Mouse (Mus musculus) G1E (cell line): Measurements from ENCODE around the gene Nr3c2. TPM values are rescaled to one million over a fixed set of nuclear protein-coding genes. Genes with fewer than 3 reads are reported as not detected.

ENCODE experiments used
- ATAC-seq: 2 replicates; pipeline ENCODE4 v1.8.0; 2016; ENCODE audit warnings: mild to moderate bottlenecking; ENCODE audit not compliant: insufficient number of reproducible peaks, poor library complexity, low FRiP score, severe bottlenecking; ENCODE audit errors: extremely low read depth
- DNase-seq: peaks from one replicate; pipeline ENCODE4 v3.0.0; 2012; ENCODE audit warnings: low spot score
- H3K27me3 ChIP-seq: 2 replicates; pipeline ENCODE4 v1.6.1; 2012; ENCODE audit warnings: mild to moderate bottlenecking, low read length, inconsistent platforms; ENCODE audit not compliant: insufficient read depth
- H3K36me3 ChIP-seq: replicated peaks from 2 replicates; pipeline ENCODE3; 2012; ENCODE audit warnings: mild to moderate bottlenecking, inconsistent platforms
- H3K4me1 ChIP-seq: 2 replicates; pipeline ENCODE4 v1.6.1; 2012; ENCODE audit warnings: low read depth, low read length, inconsistent platforms, mixed read lengths; ENCODE audit not compliant: insufficient read depth
- H3K4me3 ChIP-seq: 2 replicates; pipeline ENCODE4 v1.5.1; 2012; ENCODE audit warnings: low read depth, mild to moderate bottlenecking, inconsistent platforms, low read length, moderate library complexity, mixed read lengths
- H3K9me3 ChIP-seq: replicated peaks from 2 replicates; pipeline ENCODE4 v1.6.1; 2012; ENCODE audit warnings: inconsistent platforms
- CTCF ChIP-seq: IDR thresholded peaks from 2 replicates; pipeline ENCODE4 v1.5.1; 2012; ENCODE audit warnings: low read depth, low read length, inconsistent platforms, mixed read lengths
- GATA1 ChIP-seq: IDR thresholded peaks from 2 replicates; pipeline ENCODE4 v1.6.1; 2012; ENCODE audit warnings: borderline replicate concordance, low read length, inconsistent platforms, mixed read lengths
- GATA2 ChIP-seq: IDR thresholded peaks from 2 replicates; pipeline ENCODE4 v1.6.1; 2012; ENCODE audit warnings: low read depth, low read length, inconsistent platforms, borderline replicate concordance
- POLR2AphosphoS5 ChIP-seq: IDR thresholded peaks from 2 replicates; pipeline ENCODE4 v1.6.1; 2012; ENCODE audit warnings: low read depth, low read length, inconsistent platforms; ENCODE audit not compliant: insufficient replicate concordance
- TAL1 ChIP-seq: conservative IDR thresholded peaks from 2 replicates; pipeline ENCODE4 v1.6.1; 2012; ENCODE audit warnings: low read depth, low read length, inconsistent platforms, mixed read lengths
- polyA plus RNA-seq: library from polyadenylated mRNA; stranded (reverse); fragments of >175 nt; gene quantifications from 2 replicates; pipeline ENCODE4 v1.2.3, GENCODE M21; 2012
- total RNA-seq, 2 experiments: library from RNA; stranded (forward) in 1 of 2; stranded (reverse) in 1 of 2; fragments of 200-1000 nt in 1 of 2; fragments of >200 nt in 1 of 2; fragmentation: Nextera tagmentation in 1 of 2; gene quantifications; 2 replicates each; pipeline ENCODE4 v1.2.3; 2014 to 2017

The Nr3c2 gene
- total and polyA plus RNA-seq, 3 experiments: 0.26 to 12.0 (median 7.6) TPM

- ATAC-seq (no peak), DNase-seq (no peak)
- no peaks in the 10 kb centered on the region for H3K4me1 ChIP-seq
- no peaks in the 10 kb centered on the region for H3K9me3 ChIP-seq
- H3K36me3 ChIP-seq: peaks cover 93% of the 10 kb centered on the region
- TF ChIP-seq TAL1 (no peak), GATA1 (no peak), POLR2AphosphoS5 (no peak), CTCF (no peak), GATA2 (no peak)
- no peak overlapping the region for H3K4me3 ChIP-seq
- no peaks in the 10 kb centered on the region for H3K27me3 ChIP-seq
Measured at GRCm38 (mm10) chr8:77254466-77254865, 355.2 kb downstream of the Nr3c2 start.

- Histone ChIP-seq H3K27me3 (no peaks in the 10 kb centered on the region), H3K9me3 (no peaks in the 10 kb centered on the region), H3K36me3 (peaks cover 82% of the 10 kb centered on the region), H3K4me3 (no peak overlapping the region), H3K4me1 (no peaks in the 10 kb centered on the region)
- ATAC-seq (no peak), DNase-seq (no peak)
- no peak for TF ChIP-seq GATA1
- TF ChIP-seq CTCF: no peak
- no peak for TF ChIP-seq TAL1
Measured at GRCm38 (mm10) chr8:77256450-77257084, 357.3 kb downstream of the Nr3c2 start.

- H3K36me3 ChIP-seq: peaks cover 79% of the 10 kb centered on the region
Measured at GRCm38 (mm10) chr8:77257085-77257451, 357.8 kb downstream of the Nr3c2 start.

GRCm38 (mm10) chr8:77261215-77261614 lies 362.0 kb downstream of the Nr3c2 start:
- ATAC-seq: no peak
- H3K36me3 ChIP-seq: peaks cover 66% of the 10 kb centered on the region
- TF ChIP-seq CTCF (no peak), POLR2AphosphoS5 (no peak)

More at GRCm38 (mm10) chr8:77257085-77257451, 357.8 kb downstream of the Nr3c2 start:
- H3K4me3 ChIP-seq: no peak overlapping the region
- no peak for ATAC-seq
- no peaks in the 10 kb centered on the region for H3K27me3 ChIP-seq
- H3K4me1 ChIP-seq: no peaks in the 10 kb centered on the region
- DNase-seq: no peak
- TF ChIP-seq POLR2AphosphoS5: no peak
- TF ChIP-seq GATA1: no peak
- no peaks in the 10 kb centered on the region for H3K9me3 ChIP-seq

GRCm38 (mm10) chr8:77262216-77263009 lies 363.2 kb downstream of the Nr3c2 start:
- Histone ChIP-seq H3K4me3 (no peak overlapping the region), H3K4me1 (no peaks in the 10 kb centered on the region), H3K27me3 (no peaks in the 10 kb centered on the region), H3K9me3 (no peaks in the 10 kb centered on the region), H3K36me3 (peaks cover 65% of the 10 kb centered on the region)
- no peak for DNase-seq
- TF ChIP-seq GATA2: no peak
- no peak for TF ChIP-seq CTCF
- no peak for TF ChIP-seq POLR2AphosphoS5
- no peak for TF ChIP-seq GATA1
- no peak for ATAC-seq

More at GRCm38 (mm10) chr8:77261215-77261614, 362.0 kb downstream of the Nr3c2 start:
- Histone ChIP-seq H3K9me3 (no peaks in the 10 kb centered on the region), H3K27me3 (no peaks in the 10 kb centered on the region), H3K4me1 (no peaks in the 10 kb centered on the region), H3K4me3 (no peak overlapping the region)
- DNase-seq: no peak

GRCm38 (mm10) chr8:77267941-77268405 lies 368.7 kb downstream of the Nr3c2 start:
- Histone ChIP-seq H3K9me3 (peaks cover 7% of the 10 kb centered on the region), H3K27me3 (no peaks in the 10 kb centered on the region), H3K4me1 (no peaks in the 10 kb centered on the region), H3K36me3 (peaks cover 58% of the 10 kb centered on the region), H3K4me3 (no peak overlapping the region)
- TF ChIP-seq GATA1: no peak
- TF ChIP-seq GATA2: no peak
- no peak for TF ChIP-seq TAL1
- no peak for DNase-seq
- ATAC-seq: no peak

- TF ChIP-seq GATA2: no peak
- TF ChIP-seq TAL1: no peak
- H3K36me3 ChIP-seq: peaks cover 50% of the 10 kb centered on the region
- no peak for ATAC-seq
- no peaks in the 10 kb centered on the region for H3K27me3 ChIP-seq
- no peak for DNase-seq
- no peaks in the 10 kb centered on the region for H3K4me1 ChIP-seq
- H3K9me3 ChIP-seq: peaks cover 7% of the 10 kb centered on the region
- H3K4me3 ChIP-seq: no peak overlapping the region
Measured at GRCm38 (mm10) chr8:77272136-77272535, 372.9 kb downstream of the Nr3c2 start.
